Mouse (Mus musculus): ENCODE results near the gene Mmp7.

The Mmp7 gene

DNA sequence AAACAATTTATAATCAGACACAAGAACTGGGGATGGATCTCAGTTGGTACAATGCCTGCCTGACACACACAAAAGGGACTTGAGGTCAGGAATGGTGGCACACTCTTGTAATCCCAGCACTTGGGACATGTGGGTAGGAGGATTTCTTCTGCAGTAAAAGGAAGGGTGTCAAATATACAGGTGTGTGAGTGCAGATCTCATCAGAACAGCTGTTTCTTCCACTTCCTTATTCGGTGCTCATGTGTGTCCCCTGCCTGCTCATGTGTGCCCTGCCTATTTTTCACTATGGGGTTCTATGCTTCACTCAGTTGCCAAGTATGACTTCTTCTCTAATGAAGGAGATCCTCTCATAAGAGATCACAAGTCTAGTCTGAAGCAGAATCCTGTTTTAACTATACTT lies 50.8 kb downstream of the Mmp7 start:
- DNase-seq (ENCODE audit: extremely low spot score, low spot score), result no peak

DNA sequence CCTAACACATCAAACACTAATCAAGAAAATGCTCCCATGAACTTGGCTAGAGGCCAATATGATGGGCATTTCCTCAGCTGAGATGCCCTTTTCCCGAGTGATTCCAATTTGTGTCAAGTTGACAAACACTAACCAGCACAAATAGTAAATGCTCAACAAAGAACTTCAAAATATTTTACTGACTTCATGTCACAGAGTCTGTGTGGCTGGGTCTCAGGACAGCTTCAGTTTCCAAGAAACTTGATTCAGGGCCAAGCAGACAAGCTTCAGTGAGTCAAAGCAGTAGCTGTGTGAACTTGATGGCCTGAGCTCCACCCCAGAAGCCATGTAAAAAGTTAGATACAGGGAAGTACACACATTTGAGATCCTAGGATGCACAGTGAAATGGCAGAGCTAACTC lies 52.3 kb downstream of the Mmp7 start:
- DNase-seq (ENCODE audit: extremely low spot score, low spot score), result no peak

DNA sequence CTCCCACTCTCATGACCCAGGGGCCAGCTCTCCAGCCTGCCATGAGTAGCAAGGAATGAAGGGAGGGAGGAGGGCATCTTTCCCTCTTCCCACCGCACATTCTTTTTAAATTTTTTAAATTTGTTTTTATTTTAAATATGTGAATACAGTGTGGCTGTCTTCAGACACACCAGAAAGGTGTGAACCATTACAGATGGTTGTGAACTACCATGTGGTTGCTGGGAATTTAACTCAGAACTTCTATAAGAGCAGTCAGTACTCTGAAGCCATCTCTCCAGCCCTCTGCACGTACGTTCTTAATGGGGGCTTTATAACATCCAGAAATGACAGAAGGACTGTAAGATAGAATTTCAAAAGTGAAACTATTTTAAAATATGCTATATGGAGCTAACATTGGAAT lies 57.0 kb downstream of the Mmp7 start:
- DNase-seq (ENCODE audit: extremely low spot score, low spot score), result no peak
